Mouse (Mus musculus) megakaryocyte, adult 5-6 weeks (primary cell): ENCODE data around the gene Carhsp1. TPM values are rescaled to one million over a fixed set of nuclear protein-coding genes. Genes with fewer than 3 reads are reported as not detected.
A peak's percentile ranks its signal among the peaks of the same experiment; 100 is the strongest.

ENCODE experiments used
- ATAC-seq: 2 replicates; pipeline ENCODE4 v1.8.0; 2016; ENCODE audit warnings: mild to moderate bottlenecking, inconsistent platforms; ENCODE audit not compliant: poor library complexity, severe bottlenecking
- total RNA-seq, 2 experiments: library from RNA; stranded (forward) in 1 of 2; stranded (reverse) in 1 of 2; fragments of 153-499, 151-499 nt in 1 of 2; fragments of 221-1000, 200-1000 nt in 1 of 2; gene quantifications; 2 replicates each; pipeline versions ENCODE4 v1.2.3 to v1.2.4; 2015 to 2017

Gene Carhsp1
- total RNA-seq (2015): 18.1 and 21.9 TPM in 2 replicates
- total RNA-seq (2017): 27.1 and 29.6 TPM in 2 replicates

- peak; percentile 71 for ATAC-seq
These were observed at the start of gene Carhsp1 for GRCm38 (mm10) chr16:8671551-8672349. TSS of gene Carhsp1 (minus strand) at chr16:8672155.

DNA sequence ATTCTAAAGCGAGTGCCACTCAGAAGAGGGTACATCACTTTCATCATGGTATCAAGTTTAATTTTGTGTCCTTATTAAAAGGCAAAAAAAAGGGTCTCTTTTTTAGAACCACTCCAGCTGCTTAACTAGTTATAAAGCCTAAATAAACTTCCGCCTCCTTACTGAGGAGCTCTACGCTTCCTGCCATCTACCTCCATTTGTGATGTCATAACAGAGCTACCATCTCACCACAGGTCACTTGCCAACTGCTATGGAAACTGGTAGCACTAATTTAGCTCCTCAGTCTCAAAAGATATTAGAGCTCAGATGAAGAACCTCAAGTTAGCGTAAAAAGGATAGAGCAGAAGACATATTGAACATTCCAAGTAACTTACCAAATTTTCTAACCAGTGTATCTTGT, 48.5 kb upstream of the Carhsp1 start:
- ATAC-seq: no peak

- ATAC-seq: no peak
These were observed 45.8 kb upstream of the Carhsp1 start for GRCm38 (mm10) chr16:8717744-8718143.

DNA sequence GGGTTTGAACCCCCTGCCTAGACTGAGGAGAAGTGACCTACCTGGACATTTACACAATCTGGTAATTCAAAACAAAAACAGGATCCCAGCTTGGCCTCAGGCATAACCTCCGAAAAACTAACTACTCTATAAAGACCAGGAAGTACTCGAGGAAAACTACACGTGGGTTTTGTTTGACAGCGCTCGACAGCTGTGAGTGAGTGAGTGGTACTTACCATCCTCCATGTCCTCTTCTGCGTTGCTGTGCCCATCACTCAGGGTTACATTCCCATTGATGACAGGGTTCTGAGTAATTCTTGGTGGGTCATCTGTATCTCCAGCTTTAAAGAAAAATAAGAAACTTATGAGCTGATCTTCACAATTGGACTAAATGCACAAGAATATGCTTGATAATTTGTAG, 44.3 kb upstream of the Carhsp1 start:
- ATAC-seq: no peak

GRCm38 (mm10) chr16:8715513-8716080, 43.6 kb upstream of the Carhsp1 start:
- no peak for ATAC-seq

DNA sequence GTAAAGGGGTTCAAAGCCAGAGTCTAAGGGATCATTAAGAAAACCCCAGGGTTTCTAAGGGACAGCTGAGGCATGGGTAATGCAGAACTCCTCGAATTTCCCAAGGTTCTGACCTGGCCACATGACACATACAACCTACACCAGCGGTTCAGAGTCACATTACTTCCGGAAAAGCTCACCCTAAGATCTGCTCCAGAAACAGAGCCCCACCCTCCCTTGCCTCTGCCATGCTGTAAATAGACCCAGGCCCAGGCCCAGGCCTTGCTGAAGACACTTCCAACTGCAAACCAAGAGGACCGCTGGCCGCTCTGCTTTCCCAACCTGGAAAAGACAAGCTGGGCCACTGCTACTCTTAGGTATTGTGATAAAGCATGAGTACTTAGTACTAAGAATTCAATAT, 42.9 kb upstream of the Carhsp1 start:
- no peak for ATAC-seq

- no peak for ATAC-seq
These were observed 40.0 kb upstream of the Carhsp1 start for GRCm38 (mm10) chr16:8711998-8712397.

DNA sequence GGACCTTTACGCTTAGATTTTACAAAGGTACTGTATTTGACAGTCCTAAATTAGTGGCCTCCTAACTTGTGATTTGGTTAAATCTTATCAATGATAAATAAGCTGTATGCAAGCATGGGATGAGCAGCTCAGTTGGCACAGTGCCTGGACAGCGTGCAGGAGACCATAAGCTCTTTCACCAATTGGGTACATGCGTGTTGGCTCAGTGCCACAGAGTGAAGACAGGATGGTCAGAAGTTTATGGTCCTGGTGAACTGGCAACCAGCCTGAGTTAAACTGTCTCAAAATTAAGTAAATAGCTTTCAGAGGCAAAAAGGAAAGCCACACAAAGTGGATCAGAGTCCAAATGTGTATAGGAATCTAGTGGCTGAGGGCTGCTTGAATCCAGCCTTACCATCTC, 28.6 kb upstream of the Carhsp1 start:
- ATAC-seq: no peak

- ATAC-seq: no peak
These were observed 27.6 kb upstream of the Carhsp1 start for GRCm38 (mm10) chr16:8699556-8699955.

- ATAC-seq: no peak
These were observed 19.3 kb upstream of the Carhsp1 start for GRCm38 (mm10) chr16:8691206-8691605.

DNA sequence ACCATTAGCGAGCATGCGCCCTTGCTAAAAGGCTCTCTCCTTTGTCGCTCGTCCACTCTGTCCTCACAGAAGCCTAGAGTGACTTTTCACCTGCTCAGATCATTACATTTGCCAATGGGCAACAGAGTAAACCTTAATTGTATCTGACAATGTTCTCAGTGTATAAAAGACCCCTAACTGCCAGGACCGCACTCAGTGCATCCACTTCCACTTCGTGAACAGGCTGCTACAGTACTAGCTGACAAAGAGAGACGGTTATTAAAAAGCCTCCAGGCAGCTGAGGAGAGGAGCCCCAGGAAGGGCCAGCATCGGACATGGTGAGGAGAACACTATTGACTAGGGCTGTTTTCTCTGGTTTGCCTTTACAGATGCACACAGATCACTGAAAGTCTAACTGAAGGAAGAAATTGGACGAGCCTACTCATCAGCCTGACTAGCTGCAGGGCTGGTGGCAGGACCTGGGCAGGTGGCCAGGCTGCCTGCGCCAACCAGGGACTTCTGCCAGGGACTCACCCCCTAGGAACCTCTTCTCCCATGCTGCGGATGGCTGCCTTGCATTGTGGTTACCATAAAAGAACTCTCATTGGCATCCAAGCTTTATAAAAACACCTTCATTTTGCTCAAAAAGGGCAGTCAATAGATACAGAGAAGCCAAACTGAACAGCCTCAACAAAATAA, 18.2 kb upstream of the Carhsp1 start:
- ATAC-seq: no peak

- ATAC-seq: no peak
These were observed 15.7 kb upstream of the Carhsp1 start for GRCm38 (mm10) chr16:8687559-8688112.

DNA sequence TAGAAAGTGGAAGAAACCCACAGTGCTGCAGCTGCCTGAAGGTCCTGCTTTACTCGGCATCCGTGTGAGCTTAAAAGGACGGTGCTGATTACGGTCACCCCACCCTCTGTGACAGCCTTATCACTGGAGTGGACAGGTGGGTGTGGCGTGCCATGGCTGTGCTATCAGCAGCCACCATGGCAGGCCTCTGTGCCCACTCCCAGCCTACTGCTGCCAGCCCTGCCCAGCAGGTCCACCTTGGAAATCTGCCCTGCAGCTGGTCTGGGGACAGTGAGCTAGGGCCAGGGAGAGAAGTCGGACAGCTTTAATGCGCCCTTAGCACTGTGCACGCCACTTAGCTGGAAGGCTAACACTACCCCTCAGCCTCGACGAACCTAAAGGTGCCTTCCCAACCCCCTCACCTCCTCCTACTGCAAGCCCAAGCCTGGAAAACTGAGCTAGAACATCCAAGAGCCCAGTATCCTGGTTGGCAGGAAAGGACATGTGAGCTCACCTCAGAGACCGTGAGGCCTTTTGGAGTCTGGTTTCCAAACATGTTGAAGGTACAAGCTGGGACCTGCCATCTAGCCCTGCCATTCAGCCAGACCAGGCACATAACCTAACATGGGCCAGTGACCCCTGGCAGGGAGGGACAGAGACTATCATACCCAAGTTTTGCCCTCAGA, 15.0 kb upstream of the Carhsp1 start:
- peak; percentile 43 for ATAC-seq

DNA sequence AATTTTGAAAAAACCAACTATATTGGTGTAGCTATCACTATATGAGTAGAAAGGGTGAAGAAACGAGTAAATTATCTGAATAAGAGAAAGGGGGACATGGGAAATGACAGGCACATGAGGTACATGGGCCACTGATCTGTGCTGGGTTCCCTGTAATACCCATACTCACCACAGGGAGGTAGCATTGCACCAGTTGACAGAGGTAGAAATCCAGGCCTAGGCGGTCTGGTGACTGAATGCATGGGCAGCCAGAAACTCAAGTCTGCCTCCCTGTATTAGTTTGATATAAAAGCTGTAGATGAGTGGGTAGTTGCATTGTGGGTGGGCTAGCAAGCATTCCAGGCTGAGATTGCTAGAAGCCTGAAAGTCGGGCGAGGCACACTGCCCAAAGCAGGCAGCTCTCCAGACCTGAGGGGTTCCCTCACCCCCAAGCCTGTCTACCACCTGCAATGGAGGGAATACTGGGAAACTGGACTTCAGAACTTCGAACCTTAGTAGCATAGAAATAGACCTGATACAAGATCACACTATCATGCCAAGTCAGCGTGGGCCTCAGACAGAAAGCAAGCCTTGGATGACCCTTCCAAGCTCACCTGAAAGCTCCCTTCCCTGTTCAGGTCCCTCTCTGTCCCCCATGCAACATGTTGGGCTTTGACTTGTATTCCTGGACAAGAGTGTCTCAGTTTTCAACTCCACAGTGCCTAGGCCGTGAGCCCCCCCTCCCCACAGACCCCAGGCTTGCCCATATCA, 14.3 kb upstream of the Carhsp1 start:
- ATAC-seq: peak; percentile 89

DNA sequence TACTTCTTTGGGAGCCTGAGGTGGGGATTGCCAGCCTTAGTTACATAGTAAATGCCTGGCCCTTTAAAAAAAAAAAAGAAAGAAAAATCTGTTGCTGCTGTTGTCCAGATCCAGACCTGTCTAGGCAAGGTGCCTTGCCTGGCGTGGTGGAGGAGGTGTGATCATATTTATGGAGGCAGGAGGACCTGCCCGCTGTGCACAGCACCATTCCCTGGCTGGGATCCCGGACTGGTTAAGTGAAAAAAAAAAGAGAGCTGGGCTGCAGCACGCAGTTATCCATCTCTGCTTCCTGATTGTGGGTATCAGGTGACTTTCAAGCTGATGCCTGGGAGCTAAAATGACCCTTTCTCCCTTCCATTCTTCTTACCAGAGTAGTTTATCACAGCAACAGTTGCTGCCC, 13.1 kb upstream of the Carhsp1 start:
- no peak for ATAC-seq

- no peak for ATAC-seq
These were observed 8.5 kb upstream of the Carhsp1 start, which contains the start of gene Gm5767 for GRCm38 (mm10) chr16:8680470-8680869. TSS of gene Gm5767 (plus strand) at chr16:8680770.

GRCm38 (mm10) chr16:8679780-8680179, 7.8 kb upstream of the Carhsp1 start:
- ATAC-seq: no peak

DNA sequence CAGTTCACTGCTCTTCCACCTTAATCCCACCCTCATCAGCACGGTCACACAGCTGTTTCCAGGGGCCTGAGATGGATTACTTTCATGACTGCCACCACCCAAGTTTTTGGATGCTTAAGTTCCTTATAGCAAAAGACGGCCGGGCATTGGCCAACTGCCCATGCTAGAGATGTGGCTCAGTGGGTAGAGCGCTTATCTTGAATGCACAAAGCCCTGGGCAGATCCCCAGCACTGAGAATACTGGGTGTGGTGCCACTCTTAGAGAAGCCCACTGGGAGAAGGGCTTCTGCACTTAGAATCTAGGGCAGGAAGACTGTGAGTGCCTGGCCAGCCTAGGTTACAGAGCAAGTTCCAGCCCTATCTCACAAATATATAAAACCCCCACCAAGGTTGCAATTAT, 6.7 kb upstream of the Carhsp1 start:
- ATAC-seq: no peak

- ATAC-seq: no peak
These were observed 6.1 kb upstream of the Carhsp1 start for GRCm38 (mm10) chr16:8678035-8678434.

DNA sequence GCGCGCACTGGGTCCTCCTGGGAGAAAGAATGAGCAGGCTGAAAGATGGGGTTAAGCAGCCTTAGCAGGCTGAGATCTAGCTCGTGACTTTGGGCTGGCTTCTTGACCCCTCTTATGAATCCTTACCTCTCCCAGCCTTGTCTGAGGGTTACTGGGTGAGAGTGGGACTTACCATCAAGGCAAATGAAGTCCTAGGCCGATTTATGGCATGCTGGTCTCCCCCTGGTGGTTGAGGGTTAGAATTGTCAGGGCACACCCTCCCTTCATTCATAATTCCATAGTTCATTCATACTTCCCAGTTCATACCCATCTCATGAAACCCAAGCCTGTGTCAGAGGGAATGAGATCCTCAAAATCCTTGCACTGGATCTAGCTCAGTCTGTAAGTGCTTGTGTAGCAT, 4.8 kb upstream of the Carhsp1 start:
- peak; percentile 30 for ATAC-seq
